Mouse (Mus musculus) thymus, adult 2 months (tissue): Measurements from ENCODE around the gene Tcf19.

ENCODE experiments used
- CTCF ChIP-seq: fragments of 200-500 bp; IDR thresholded peaks from 2 replicates; pipeline ENCODE4 v1.5.1; 2012; ENCODE audit warnings: mild to moderate bottlenecking, control low read depth, low read length, moderate library complexity, borderline replicate concordance; ENCODE audit not compliant: control insufficient read depth, poor library complexity, insufficient read depth; ENCODE audit errors: extremely low read depth
- POLR2A ChIP-seq: fragments of 200-500 bp; IDR thresholded peaks from 2 replicates; pipeline ENCODE4 v1.6.1; 2012; ENCODE audit warnings: mild to moderate bottlenecking, low read length, control low read depth, moderate library complexity; ENCODE audit not compliant: control insufficient read depth, poor library complexity, insufficient read depth; ENCODE audit errors: extremely low read depth

- TF ChIP-seq POLR2A (no peak), CTCF (no peak)
Observed at GRCm38 (mm10) chr17:35554321-35554720, 37.7 kb upstream of the Tcf19 start.
